Mouse (Mus musculus) heart, postnatal 10 days (tissue): ENCODE results near the gene Plscr5. TPM values are rescaled to one million over a fixed set of nuclear protein-coding genes. Genes with fewer than 3 reads are reported as not detected.

ENCODE experiments used
- DNase-seq, 2 experiments: peaks; one replicate each; pipeline ENCODE4 v3.0.0; 2021
- intact Hi-C: fragments of 180-260 bp; cut with DNase I; formaldehyde crosslinking; loops from one replicate; pipeline ENCODE4 v1.15.1; 2025
- total RNA-seq, 2 experiments: library from RNA; stranded (reverse); gene quantifications; 2 replicates each; pipeline ENCODE4 v1.2.3; 2021

Plscr5 gene
- total RNA-seq, 2 experiments from 2014 or later: not detected

- no peak for DNase-seq
- intact Hi-C loops: loop anchor here (5.0 kb wide), 1 partner anchor 51 kb away; the partner anchor contains the start of gene Plscr2
These were observed 33.5 kb downstream of the Plscr5 start for GRCm38 (mm10) chr9:92226127-92226655.

- intact Hi-C loops: loop anchor here (5.0 kb wide), 1 partner anchor 51 kb away; the partner anchor contains the start of gene Plscr2
- DNase-seq: no peak
These were observed 34.1 kb downstream of the Plscr5 start for GRCm38 (mm10) chr9:92226795-92227194.

- intact Hi-C loops: loop anchor here (5.0 kb wide), 1 partner anchor 48 kb away; the partner anchor contains the start of gene Plscr2
- DNase-seq: no peak
These were observed 36.4 kb downstream of the Plscr5 start for GRCm38 (mm10) chr9:92228867-92229832.

- intact Hi-C loops: loop anchor here (5.0 kb wide), 1 partner anchor 47 kb away; the partner anchor contains the start of gene Plscr2
- peak in 1 of 2 experiments; percentile 29 for DNase-seq
These were observed 37.1 kb downstream of the Plscr5 start for GRCm38 (mm10) chr9:92229833-92230205.

- DNase-seq: no peak
- intact Hi-C loops: no loop called here
These were observed 42.2 kb downstream of the Plscr5 start for GRCm38 (mm10) chr9:92234901-92235458.

GRCm38 (mm10) chr9:92248773-92249446 lies 56.2 kb downstream of the Plscr5 start:
- DNase-seq: no peak
- intact Hi-C loops: no loop called here

GRCm38 (mm10) chr9:92249447-92249852 lies 56.7 kb downstream of the Plscr5 start, which contains the start of gene Plscr1:
Gene Plscr1 (plus strand): TSS chr9:92249750.
- no peak for DNase-seq
- intact Hi-C loops: no loop called here

- peak; percentile 89 to 92 for DNase-seq
- intact Hi-C loops: loop anchor here (5.0 kb wide), 1 partner anchor 207 kb away; the partner anchor contains the start of gene Plscr4
These were observed 57.4 kb downstream of the Plscr5 start for GRCm38 (mm10) chr9:92249987-92250772.

- DNase-seq: no peak
- intact Hi-C loops: loop anchor here (5.0 kb wide), 1 partner anchor 205 kb away; the partner anchor contains the start of gene Plscr4
These were observed 60.0 kb downstream of the Plscr5 start for GRCm38 (mm10) chr9:92252718-92253117.

- DNase-seq: no peak
- intact Hi-C loops: loop anchor here (5.0 kb wide), 1 partner anchor 204 kb away; the partner anchor contains the start of gene Plscr4
These were observed 61.0 kb downstream of the Plscr5 start for GRCm38 (mm10) chr9:92253585-92254321.

Other genes starting within 250 kb of the Plscr5 start
- gene Plscr1, start 56.8 kb downstream of the Plscr5 start, total RNA-seq: 10 to 100 TPM; 14.5 to 16.7 TPM
- gene Plscr2, start 82.7 kb downstream of the Plscr5 start, total RNA-seq: 10 to 100 TPM; 21.5 to 24.8 TPM
- not detected for gene 1700057G04Rik, start 116.4 kb downstream of the Plscr5 start, total RNA-seq